Comparison of ENCODE assay signal across 17 mouse cellular contexts in the genomic region with DNA sequence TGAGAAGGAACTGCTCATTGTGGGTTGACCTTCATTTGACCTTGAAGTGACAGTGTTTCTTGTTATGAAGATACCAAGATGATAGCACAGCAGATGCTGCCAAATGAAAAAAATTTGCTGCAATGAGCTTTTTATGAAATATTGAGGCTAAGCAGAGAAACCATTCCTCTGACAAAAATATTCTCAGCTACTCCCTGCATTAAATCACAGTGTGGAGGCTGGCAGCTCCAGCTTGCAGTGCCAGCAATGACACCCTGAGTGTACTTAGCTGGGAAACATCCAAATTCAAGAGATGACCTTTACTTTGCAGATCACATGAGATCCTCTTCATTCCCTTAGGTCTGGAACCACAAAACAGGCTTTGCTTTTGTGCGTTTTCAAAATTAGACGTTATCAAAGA.
A peak's percentile ranks its signal among the peaks of the same experiment; 100 is the strongest.
DNase-seq lines count a peak whose midpoint lies in the region; ATAC-seq lines count a peak whose summit lies in the region.
"Had no signal": no experiment of that assay in that cellular context is flagged by ENCODE, and none has a peak within 500 bp of the region (broad histone marks: within the 10 kb centered on the region; RNA-seq: fewer than 3 reads in every experiment).

No protein-coding gene starts in this region.

- no peaks in the 10 kb centered on the region for H3K36me3 ChIP-seq in forebrain, embryonic 12.5 days (replicated peaks)
- H3K36me3 ChIP-seq: embryonic facial prominence, embryonic 13.5 days; kidney, embryonic 15.5 days; liver, embryonic 15.5 days; midbrain, embryonic 12.5 days had no signal

- ATAC-seq in forebrain, embryonic 12.5 days (ENCODE audit: low FRiP score): no peak

- H3K9ac ChIP-seq in forebrain, embryonic 12.5 days: no peak overlapping the region
- H3K9ac ChIP-seq: embryonic facial prominence, embryonic 13.5 days; kidney, embryonic 15.5 days; liver, embryonic 15.5 days; midbrain, embryonic 12.5 days had no signal

- no peak overlapping the region for H3K4me2 ChIP-seq in forebrain, embryonic 12.5 days
- H3K4me2 ChIP-seq: embryonic facial prominence, embryonic 13.5 days; kidney, embryonic 15.5 days; liver, embryonic 15.5 days; midbrain, embryonic 12.5 days had no signal

- intact Hi-C loops in left cerebral cortex, postnatal 25 days (cut with DNase I): no loop called here

- H3K27ac ChIP-seq in forebrain, embryonic 12.5 days: no peak overlapping the region
- H3K27ac ChIP-seq: embryonic facial prominence, embryonic 13.5 days; kidney, embryonic 15.5 days; liver, embryonic 15.5 days; midbrain, embryonic 12.5 days had no signal

- no peaks in the 10 kb centered on the region for H3K27me3 ChIP-seq in forebrain, embryonic 12.5 days
- H3K27me3 ChIP-seq: embryonic facial prominence, embryonic 13.5 days; kidney, embryonic 15.5 days; liver, embryonic 15.5 days; midbrain, embryonic 12.5 days had no signal

- H3K9me3 ChIP-seq in forebrain, embryonic 12.5 days: no peaks in the 10 kb centered on the region
- H3K9me3 ChIP-seq: embryonic facial prominence, embryonic 13.5 days; kidney, embryonic 15.5 days; liver, embryonic 15.5 days; midbrain, embryonic 12.5 days had no signal

- WGBS in forebrain, embryonic 12.5 days: 90% methylated on average over 2 of the region's 2 CpGs

- H3K4me1 ChIP-seq in forebrain, embryonic 12.5 days: peaks cover 5% of the 10 kb centered on the region
- H3K4me1 ChIP-seq: embryonic facial prominence, embryonic 13.5 days; kidney, embryonic 15.5 days; liver, embryonic 15.5 days had no signal

- DNase-seq in adrenal gland, postnatal 14 days: peak; percentile 12
- no peak for DNase-seq in adrenal gland, postnatal 25 days
- DNase-seq in layer of hippocampus, adult 9-11 months: peak; percentile 26
- DNase-seq in layer of hippocampus, postnatal 10 days (ENCODE audit: low spot score in 2 of 2): no peak
- peak; percentile 7 for DNase-seq in adipocyte (ENCODE audit: low spot score)
- DNase-seq in left cerebral cortex, postnatal 25 days (ENCODE audit: low spot score in 2 of 2): peak; percentile 54 to 84
- DNase-seq in cerebellum, adult 11-12 months: no peak
- DNase-seq: cerebellum, adult 11 months; heart, adult 18-20 months; lung, postnatal 4 days; spleen, adult 18-20 months; thymus, postnatal 14 days had no signal

- no peak overlapping the region for H3K4me3 ChIP-seq in forebrain, embryonic 12.5 days (replicated peaks)
- H3K4me3 ChIP-seq: embryonic facial prominence, embryonic 13.5 days; kidney, embryonic 15.5 days; liver, embryonic 15.5 days; midbrain, embryonic 12.5 days had no signal

Comparison
In these comparisons a context has a peak if more than half of its experiments do, and no peak if none do; other contexts are left out.
1. DNase-seq: peak in adrenal gland, postnatal 14 days (single experiment), layer of hippocampus, adult 9-11 months (single experiment), adipocyte (single experiment) and left cerebral cortex, postnatal 25 days (2 of 2); none in adrenal gland, postnatal 25 days (single experiment), layer of hippocampus, postnatal 10 days (0 of 2) and cerebellum, adult 11-12 months (single experiment).